Mouse (Mus musculus) CH12.LX (cell line): ENCODE measurements at regions not wholly inside any gene's neighbourhood (a gene's known extent, or its start where the extent isn't known, plus 50 kb on each side); places are given as distances from the start of the nearest gene placed in this dataset.

Experiments used
- DNase-seq: peaks from one replicate; pipeline ENCODE4 v3.0.0-alpha.2; 2013; ENCODE audit errors: extremely low read depth
- H3K27ac ChIP-seq: 2 replicates; pipeline ENCODE4 v1.5.1; 2012; ENCODE audit warnings: low read depth, mild to moderate bottlenecking, control low read depth, moderate library complexity; ENCODE audit not compliant: insufficient read depth
- H3K27me3 ChIP-seq: replicated peaks from 2 replicates; pipeline ENCODE3; 2012; ENCODE audit warnings: inconsistent platforms
- H3K36me3 ChIP-seq, 2 experiments: replicated peaks in 1 of 2; 2 replicates each; pipeline versions ENCODE3 to v1.6.1; 2012; ENCODE audit warnings: inconsistent platforms in 1 of 2, low read length in 1 of 2, mild to moderate bottlenecking in 1 of 2, mixed read lengths in 1 of 2, moderate library complexity in 1 of 2; ENCODE audit not compliant: control insufficient read depth in 1 of 2, insufficient read depth in 1 of 2
- H3K4me1 ChIP-seq, 2 experiments: 2 replicates each; pipeline ENCODE4 v1.6.1; 2012; ENCODE audit warnings: inconsistent platforms in 1 of 2, moderate library complexity in 1 of 2; ENCODE audit not compliant: insufficient read depth in 2 of 2, control insufficient read depth in 1 of 2
- H3K4me2 ChIP-seq: 2 replicates; pipeline ENCODE4 v1.6.1; 2012; ENCODE audit warnings: low read depth, mild to moderate bottlenecking, control low read depth; ENCODE audit not compliant: poor library complexity, insufficient read depth, severe bottlenecking
- H3K4me3 ChIP-seq, 3 experiments: fragments of 150-350 bp in 1 of 3; sonication (generic) in 1 of 3; replicated peaks in 1 of 3; 2 replicates each; pipeline versions ENCODE3 to v1.5.1; 2011 to 2012; ENCODE audit warnings: low read depth in 2 of 3, low read length in 2 of 3, mild to moderate bottlenecking in 2 of 3, moderate library complexity in 2 of 3, control low read depth in 1 of 3, improper control_type of control experiment in 1 of 3, inconsistent platforms in 1 of 3, mixed read lengths in 1 of 3; ENCODE audit not compliant: poor library complexity in 1 of 3
- H3K79me2 ChIP-seq: replicated peaks from 2 replicates; pipeline ENCODE4 v1.6.1; 2012; ENCODE audit warnings: mild to moderate bottlenecking, moderate library complexity; ENCODE audit not compliant: control insufficient read depth, poor library complexity, insufficient read depth, severe bottlenecking; ENCODE audit errors: extremely low read depth
- H3K9ac ChIP-seq: 2 replicates; pipeline ENCODE4 v1.6.1; 2012; ENCODE audit warnings: low read depth, mild to moderate bottlenecking, control low read depth, moderate library complexity; ENCODE audit not compliant: insufficient read depth
- H3K9me3 ChIP-seq: replicated peaks from 2 replicates; pipeline ENCODE3; 2012; ENCODE audit warnings: low read length, inconsistent platforms, mixed read lengths
- BHLHE40 ChIP-seq: IDR thresholded peaks from 2 replicates; pipeline ENCODE4 v1.6.1; 2011; ENCODE audit warnings: mild to moderate bottlenecking, low read depth, low read length, improper control_type of control experiment
- CHD1 ChIP-seq: IDR thresholded peaks from 2 replicates; pipeline ENCODE4 v1.6.1; 2012; ENCODE audit warnings: low read depth, low read length, improper control_type of control experiment, inconsistent platforms
- CHD2 ChIP-seq: IDR thresholded peaks from 2 replicates; pipeline ENCODE4 v1.6.1; 2011; ENCODE audit warnings: low read length, improper control_type of control experiment
- E2F4 ChIP-seq: IDR thresholded peaks from 2 replicates; pipeline ENCODE4 v1.6.1; 2011; ENCODE audit warnings: low read depth, low read length, improper control_type of control experiment; ENCODE audit not compliant: insufficient replicate concordance
- ELF1 ChIP-seq: IDR thresholded peaks from 2 replicates; pipeline ENCODE4 v1.6.1; 2014; ENCODE audit warnings: low read depth, mild to moderate bottlenecking, inconsistent platforms, low read length, improper control_type of control experiment
- EP300 ChIP-seq: IDR thresholded peaks from 2 replicates; pipeline ENCODE4 v1.6.1; 2011; ENCODE audit warnings: low read length, improper control_type of control experiment
- ETS1 ChIP-seq: conservative IDR thresholded peaks from 2 replicates; pipeline ENCODE4 v1.6.1; 2012; ENCODE audit warnings: low read depth, mild to moderate bottlenecking, inconsistent platforms, low read length, improper control_type of control experiment, moderate library complexity
- GABPA ChIP-seq: IDR thresholded peaks from 2 replicates; pipeline ENCODE4 v1.6.1; 2012; ENCODE audit warnings: low read depth, low read length, improper control_type of control experiment, inconsistent platforms; ENCODE audit not compliant: insufficient replicate concordance
- HCFC1 ChIP-seq: IDR thresholded peaks from 2 replicates; pipeline ENCODE4 v1.6.1; 2012; ENCODE audit warnings: low read depth, mild to moderate bottlenecking, inconsistent platforms, low read length, improper control_type of control experiment
- IRF4 ChIP-seq: IDR thresholded peaks from 2 replicates; pipeline ENCODE4 v1.6.1; 2014; ENCODE audit warnings: low read depth, mild to moderate bottlenecking, inconsistent platforms, low read length, improper control_type of control experiment
- JUN ChIP-seq: IDR thresholded peaks from 2 replicates; pipeline ENCODE4 v1.6.1; 2011; ENCODE audit warnings: low read depth, mild to moderate bottlenecking, low read length, improper control_type of control experiment, moderate library complexity; ENCODE audit not compliant: insufficient read depth
- MAFK ChIP-seq: IDR thresholded peaks from 2 replicates; pipeline ENCODE4 v1.6.1; 2011; ENCODE audit warnings: low read length, improper control_type of control experiment; ENCODE audit not compliant: insufficient replicate concordance
- MAZ ChIP-seq: IDR thresholded peaks from 2 replicates; pipeline ENCODE4 v1.6.1; 2012; ENCODE audit warnings: low read depth, mild to moderate bottlenecking, inconsistent platforms, low read length, improper control_type of control experiment, moderate library complexity
- MXI1 ChIP-seq: IDR thresholded peaks from 2 replicates; pipeline ENCODE4 v1.6.1; 2011; ENCODE audit warnings: mild to moderate bottlenecking, low read depth, low read length, improper control_type of control experiment
- MYC ChIP-seq: IDR thresholded peaks from 2 replicates; pipeline ENCODE4 v1.6.1; 2011; ENCODE audit warnings: low read depth, mild to moderate bottlenecking, improper control_type of control experiment, low read length
- NELFE ChIP-seq: IDR thresholded peaks from 2 replicates; pipeline ENCODE4 v1.6.1; 2011; ENCODE audit warnings: low read depth, low read length, improper control_type of control experiment
- NRF1 ChIP-seq: IDR thresholded peaks from 2 replicates; pipeline ENCODE4 v1.6.1; 2014; ENCODE audit warnings: low read depth, mild to moderate bottlenecking, inconsistent platforms, low read length, improper control_type of control experiment, moderate library complexity
- POLR2AphosphoS2 ChIP-seq: IDR thresholded peaks from 2 replicates; pipeline ENCODE4 v1.6.1; 2011; ENCODE audit warnings: low read depth, low read length, improper control_type of control experiment
- RAD21 ChIP-seq: IDR thresholded peaks from 2 replicates; pipeline ENCODE4 v1.6.1; 2011; ENCODE audit warnings: low read depth, mild to moderate bottlenecking, low read length, improper control_type of control experiment, moderate library complexity
- SIN3A ChIP-seq: IDR thresholded peaks from 2 replicates; pipeline ENCODE4 v1.6.1; 2012; ENCODE audit warnings: low read length, improper control_type of control experiment, inconsistent platforms
- TBP ChIP-seq: conservative IDR thresholded peaks from 2 replicates; pipeline ENCODE4 v1.6.1; 2011; ENCODE audit warnings: low read depth, low read length, improper control_type of control experiment
- dilution Hi-C: fragments of 300-500 bp; cut with MboI; formaldehyde crosslinking; loops from 2 replicates; pipeline ENCODE4 v1.14.3; 2020; ENCODE audit warnings: low sequenced_read_pairs; ENCODE audit not compliant: extremely low pct_unique_long_range_greater_than_20kb, extremely low pct_ligation_motif_present
- in situ Hi-C: fragments of 300-500 bp; cut with MboI; formaldehyde crosslinking; loops from 3 replicates; pipeline ENCODE4 v1.14.3; 2019; ENCODE audit warnings: low sequenced_read_pairs, low pct_ligation_motif_present, low pct_unique_long_range_greater_than_20kb, mixed read lengths

- H3K27me3 ChIP-seq, result no peaks in the 10 kb centered on the region
- no peak for DNase-seq
- no peaks in the 10 kb centered on the region for H3K79me2 ChIP-seq
- TF ChIP-seq SIN3A, result no peak
- no peak for TF ChIP-seq JUN
- no peak for TF ChIP-seq GABPA
- TF ChIP-seq ETS1, result no peak
- no peak for TF ChIP-seq HCFC1
- no peak for TF ChIP-seq BHLHE40
- no peak for TF ChIP-seq CHD1
- no peak overlapping the region for H3K9ac ChIP-seq
- H3K4me1 ChIP-seq, result no peaks in the 10 kb centered on the region
- no peak overlapping the region for H3K27ac ChIP-seq
- H3K4me2 ChIP-seq, result no peak overlapping the region
- in situ Hi-C loops (no loop called here), dilution Hi-C loops (no loop called here)
- H3K9me3 ChIP-seq, result no peaks in the 10 kb centered on the region
- H3K36me3 ChIP-seq, result no peaks in the 10 kb centered on the region
- H3K4me3 ChIP-seq, result no peak overlapping the region
These were observed 79.5 kb upstream of the Zfand5 start for GRCm38 (mm10) chr19:21192576-21192975.

- in situ Hi-C loops (loop anchor here (5.0 kb wide), 1 partner anchor 43 kb away; no protein-coding TSS in a partner anchor), dilution Hi-C loops (no loop called here)
- H3K4me3 ChIP-seq, result no peak overlapping the region
- no peak overlapping the region for H3K4me2 ChIP-seq
- no peaks in the 10 kb centered on the region for H3K36me3 ChIP-seq
- no peak overlapping the region for H3K27ac ChIP-seq
- H3K79me2 ChIP-seq, result no peaks in the 10 kb centered on the region
- no peaks in the 10 kb centered on the region for H3K9me3 ChIP-seq
- TF ChIP-seq EP300, result no peak
- no peak for TF ChIP-seq MAZ
- no peak for TF ChIP-seq NELFE
- TF ChIP-seq MXI1, result no peak
- no peak for TF ChIP-seq IRF4
- no peak for TF ChIP-seq MYC
- no peak for TF ChIP-seq ELF1
- TF ChIP-seq E2F4, result no peak
- no peak for TF ChIP-seq HCFC1
- TF ChIP-seq CHD2, result no peak
- TF ChIP-seq JUN, result no peak
- no peak for TF ChIP-seq TBP
- no peak for TF ChIP-seq NRF1
- TF ChIP-seq POLR2AphosphoS2, result no peak
- TF ChIP-seq BHLHE40, result no peak
- no peak for TF ChIP-seq ETS1
- no peak for TF ChIP-seq GABPA
- TF ChIP-seq RAD21, result no peak
- TF ChIP-seq MAFK, result no peak
- H3K9ac ChIP-seq, result no peak overlapping the region
- no peaks in the 10 kb centered on the region for H3K27me3 ChIP-seq
- H3K4me1 ChIP-seq, result no peaks in the 10 kb centered on the region
- no peak for DNase-seq
These were observed 82.9 kb upstream of the Zfand5 start for GRCm38 (mm10) chr19:21189216-21189615.
